Mouse (Mus musculus) G1E (cell line): ENCODE results near the gene Tjp1. TPM values are rescaled to one million over a fixed set of nuclear protein-coding genes. Genes with fewer than 3 reads are reported as not detected.

Experiments
- ATAC-seq: 2 replicates; pipeline ENCODE4 v1.8.0; 2016; ENCODE audit warnings: mild to moderate bottlenecking; ENCODE audit not compliant: insufficient number of reproducible peaks, poor library complexity, low FRiP score, severe bottlenecking; ENCODE audit errors: extremely low read depth
- DNase-seq: peaks from one replicate; pipeline ENCODE4 v3.0.0; 2012; ENCODE audit warnings: low spot score
- H3K27me3 ChIP-seq: 2 replicates; pipeline ENCODE4 v1.6.1; 2012; ENCODE audit warnings: mild to moderate bottlenecking, low read length, inconsistent platforms; ENCODE audit not compliant: insufficient read depth
- H3K36me3 ChIP-seq: replicated peaks from 2 replicates; pipeline ENCODE3; 2012; ENCODE audit warnings: mild to moderate bottlenecking, inconsistent platforms
- H3K4me1 ChIP-seq: 2 replicates; pipeline ENCODE4 v1.6.1; 2012; ENCODE audit warnings: low read depth, low read length, inconsistent platforms, mixed read lengths; ENCODE audit not compliant: insufficient read depth
- H3K4me3 ChIP-seq: 2 replicates; pipeline ENCODE4 v1.5.1; 2012; ENCODE audit warnings: low read depth, mild to moderate bottlenecking, inconsistent platforms, low read length, moderate library complexity, mixed read lengths
- H3K9me3 ChIP-seq: replicated peaks from 2 replicates; pipeline ENCODE4 v1.6.1; 2012; ENCODE audit warnings: inconsistent platforms
- CTCF ChIP-seq: IDR thresholded peaks from 2 replicates; pipeline ENCODE4 v1.5.1; 2012; ENCODE audit warnings: low read depth, low read length, inconsistent platforms, mixed read lengths
- GATA1 ChIP-seq: IDR thresholded peaks from 2 replicates; pipeline ENCODE4 v1.6.1; 2012; ENCODE audit warnings: borderline replicate concordance, low read length, inconsistent platforms, mixed read lengths
- GATA2 ChIP-seq: IDR thresholded peaks from 2 replicates; pipeline ENCODE4 v1.6.1; 2012; ENCODE audit warnings: low read depth, low read length, inconsistent platforms, borderline replicate concordance
- POLR2AphosphoS5 ChIP-seq: IDR thresholded peaks from 2 replicates; pipeline ENCODE4 v1.6.1; 2012; ENCODE audit warnings: low read depth, low read length, inconsistent platforms; ENCODE audit not compliant: insufficient replicate concordance
- TAL1 ChIP-seq: conservative IDR thresholded peaks from 2 replicates; pipeline ENCODE4 v1.6.1; 2012; ENCODE audit warnings: low read depth, low read length, inconsistent platforms, mixed read lengths
- polyA plus RNA-seq: library from polyadenylated mRNA; stranded (reverse); fragments of >175 nt; gene quantifications from 2 replicates; pipeline ENCODE4 v1.2.3, GENCODE M21; 2012
- total RNA-seq, 2 experiments: library from RNA; stranded (forward) in 1 of 2; stranded (reverse) in 1 of 2; fragments of 200-1000 nt in 1 of 2; fragments of >200 nt in 1 of 2; fragmentation: Nextera tagmentation in 1 of 2; gene quantifications; 2 replicates each; pipeline ENCODE4 v1.2.3; 2014 to 2017

The Tjp1 gene
- total and polyA plus RNA-seq, 3 experiments, result 17.8 to 119 (median 95.0) TPM

GRCm38 (mm10) chr7:65532689-65533088, 5.1 kb upstream of the Tjp1 start:
- no peak for DNase-seq
- Histone ChIP-seq H3K4me1 (no peaks in the 10 kb centered on the region), H3K4me3 (no peak overlapping the region), H3K27me3 (no peaks in the 10 kb centered on the region), H3K9me3 (peaks cover 6% of the 10 kb centered on the region), H3K36me3 (no peaks in the 10 kb centered on the region)
- ATAC-seq, result no peak
- TF ChIP-seq GATA1 (no peak), TAL1 (no peak), GATA2 (no peak), POLR2AphosphoS5 (no peak), CTCF (no peak)

DNA sequence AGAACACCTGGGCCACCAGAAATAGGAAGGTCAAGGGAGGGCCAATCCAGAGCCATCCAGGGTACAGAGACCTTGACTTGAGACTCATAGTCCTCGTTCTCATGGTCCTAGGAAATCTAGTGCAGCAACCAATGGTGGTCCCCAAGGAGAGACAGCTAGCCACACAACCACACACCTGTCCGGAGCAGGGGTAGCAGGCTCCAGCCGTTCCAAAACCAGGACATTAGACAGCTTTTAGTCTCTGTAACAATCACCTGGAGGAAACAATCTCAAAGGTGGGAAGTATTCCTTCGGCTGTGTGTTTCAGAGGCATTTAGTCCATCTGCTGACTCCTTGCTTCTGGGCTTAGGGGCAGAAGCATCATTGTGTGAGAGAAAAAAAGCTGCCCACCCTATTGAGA, 4.5 kb downstream of the Tjp1 start:
- Histone ChIP-seq H3K4me3 (no peak overlapping the region), H3K9me3 (no peaks in the 10 kb centered on the region; the same call in 1 of the 2 replicates), H3K36me3 (no peaks in the 10 kb centered on the region), H3K4me1 (no peaks in the 10 kb centered on the region; the same call in 1 of the 2 replicates), H3K27me3 (peaks cover 11% of the 10 kb centered on the region)
- no peak for ATAC-seq
- DNase-seq, result no peak
- TF ChIP-seq POLR2AphosphoS5, result no peak
- TF ChIP-seq GATA1, result no peak
- TF ChIP-seq GATA2, result no peak
- TF ChIP-seq TAL1, result no peak
- no peak for TF ChIP-seq CTCF

DNA sequence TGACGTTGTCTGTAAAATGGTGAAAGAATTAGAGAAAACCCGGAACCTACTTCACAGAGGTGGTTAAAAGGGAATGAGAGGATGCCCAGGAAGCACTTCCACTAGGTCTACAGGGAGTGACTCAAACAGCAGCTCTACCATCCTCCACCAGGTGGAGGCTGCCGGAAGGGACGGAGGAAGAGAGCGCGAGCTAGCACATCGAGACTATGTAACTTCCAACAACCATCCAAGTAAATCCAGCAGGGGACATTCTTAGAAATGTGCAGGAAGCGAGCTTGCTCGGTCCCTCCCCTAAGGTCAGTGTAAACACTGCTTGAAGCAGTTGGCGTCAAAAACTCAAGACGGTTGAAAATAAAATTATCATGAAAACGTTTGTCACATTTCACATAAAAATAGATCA, 5.1 kb downstream of the Tjp1 start:
- Histone ChIP-seq H3K27me3 (peaks cover 11% of the 10 kb centered on the region), H3K4me1 (no peaks in the 10 kb centered on the region; the same call in 1 of the 2 replicates), H3K36me3 (no peaks in the 10 kb centered on the region), H3K9me3 (no peaks in the 10 kb centered on the region; the same call in 1 of the 2 replicates), H3K4me3 (no peak overlapping the region)
- TF ChIP-seq GATA2 (no peak), CTCF (no peak), TAL1 (no peak), GATA1 (no peak), POLR2AphosphoS5 (no peak)
- DNase-seq (no peak), ATAC-seq (no peak)

DNA sequence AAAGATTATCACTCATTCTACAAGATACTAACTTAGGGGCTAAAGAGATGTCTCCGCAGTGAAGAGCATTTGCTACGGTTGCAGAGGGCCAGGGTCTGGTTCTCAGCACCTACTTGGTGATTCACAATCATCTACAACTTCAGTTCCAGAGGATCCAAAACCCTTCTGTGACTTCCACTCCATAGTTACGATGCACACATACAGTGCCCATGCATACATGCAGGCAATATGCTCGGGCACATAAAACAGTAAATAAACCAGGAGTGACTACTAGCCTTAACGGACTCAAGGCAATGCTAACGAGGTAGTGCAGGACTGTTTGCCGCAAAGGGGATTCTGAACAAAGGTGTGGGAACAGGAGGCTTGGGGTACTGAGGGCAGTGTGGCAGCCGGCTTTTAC, 7.0 kb downstream of the Tjp1 start:
- TF ChIP-seq GATA2, result no peak
- no peak for TF ChIP-seq CTCF
- TF ChIP-seq GATA1, result no peak
- TF ChIP-seq TAL1, result no peak
- no peak for TF ChIP-seq POLR2AphosphoS5
- H3K4me3 ChIP-seq, result no peak overlapping the region
- ATAC-seq (no peak), DNase-seq (no peak)
- no peaks in the 10 kb centered on the region; the same call in 1 of the 2 replicates for H3K4me1 ChIP-seq
- H3K27me3 ChIP-seq, result peaks cover 12% of the 10 kb centered on the region
- no peaks in the 10 kb centered on the region for H3K9me3 ChIP-seq
- H3K36me3 ChIP-seq, result no peaks in the 10 kb centered on the region

- H3K36me3 ChIP-seq, result no peaks in the 10 kb centered on the region
- peaks cover 12% of the 10 kb centered on the region for H3K27me3 ChIP-seq
- no peaks in the 10 kb centered on the region; the same call in 1 of the 2 replicates for H3K4me1 ChIP-seq
- DNase-seq (peak; percentile 53), ATAC-seq (peak; percentile 28)
- TF ChIP-seq CTCF (peak; percentile 99), GATA2 (no peak), POLR2AphosphoS5 (no peak), GATA1 (no peak)
- no peak overlapping the region for H3K4me3 ChIP-seq
- no peaks in the 10 kb centered on the region for H3K9me3 ChIP-seq
Measured at GRCm38 (mm10) chr7:65519788-65520563, 7.6 kb downstream of the Tjp1 start.

DNA sequence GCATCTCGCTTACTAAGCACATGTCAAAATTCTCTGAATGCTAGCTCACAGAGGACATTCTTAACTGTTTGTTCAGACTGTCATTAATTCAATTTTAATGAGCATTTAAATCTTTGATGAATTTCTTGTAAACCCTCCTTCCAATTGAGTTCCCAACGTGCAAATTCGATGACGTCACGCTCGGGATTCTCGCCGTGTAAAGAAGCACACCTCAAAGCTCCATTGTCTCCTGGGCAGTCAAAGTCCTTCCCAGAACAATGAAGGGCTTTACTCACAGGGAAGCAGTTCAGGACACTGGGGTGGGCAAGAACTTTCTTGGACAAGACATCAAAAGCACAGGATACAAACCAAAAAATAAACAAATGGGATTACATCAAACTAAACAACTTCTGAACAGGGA, 10.7 kb downstream of the Tjp1 start:
- ATAC-seq (no peak), DNase-seq (no peak)
- Histone ChIP-seq H3K36me3 (no peaks in the 10 kb centered on the region), H3K4me3 (no peak overlapping the region), H3K9me3 (no peaks in the 10 kb centered on the region), H3K4me1 (no peaks in the 10 kb centered on the region; the same call in 1 of the 2 replicates), H3K27me3 (peaks cover 15% of the 10 kb centered on the region)
- TF ChIP-seq GATA1 (no peak), CTCF (no peak), POLR2AphosphoS5 (no peak), TAL1 (no peak), GATA2 (no peak)
